Mouse (Mus musculus): Measurements from ENCODE around the gene Zfp292. TPM values are rescaled to one million over a fixed set of nuclear protein-coding genes. Genes with fewer than 3 reads are reported as not detected.

The Zfp292 gene
- total RNA-seq, 1 experiment: 25.3 TPM

- DNase-seq (ENCODE audit: low read depth, low spot score): no peak
- H3K9me3 ChIP-seq (ENCODE audit: control insufficient read depth, insufficient read depth, low read depth, low read length): no peaks in the 10 kb centered on the region
- peak overlapping the region; percentile 94 for H3K9ac ChIP-seq (ENCODE audit: insufficient read depth, low read depth, low read length, poor library complexity, severe bottlenecking)
- in situ Hi-C loops (cut with MboI; ENCODE audit: low sequenced_read_pairs in 2 of 2, unreplicated experiment in 2 of 2): no loop called here
- H3K4me3 ChIP-seq (ENCODE audit: insufficient read depth in 1 of 2, low read depth in 1 of 2, low read length in 2 of 2, poor library complexity in 1 of 2, severe bottlenecking in 1 of 2): peak overlapping the region; percentile 72 to 83
- H3K36me3 ChIP-seq (ENCODE audit: control insufficient read depth, insufficient read depth, low read length, poor library complexity, severe bottlenecking): peaks cover 2% of the 10 kb centered on the region; the same call in 1 of the 2 replicates
- H3K27ac ChIP-seq (ENCODE audit: insufficient read depth, low read depth, low read length, poor library complexity, severe bottlenecking): peak overlapping the region; percentile 97
- no peak for TF ChIP-seq ZNF384 (IDR thresholded peaks at IDR 0.05; ENCODE audit: low read depth, low read length)
- no peak for TF ChIP-seq HCFC1 (IDR thresholded peaks at IDR 0.05; ENCODE audit: borderline replicate concordance, insufficient read depth, low read length)
- TF ChIP-seq MAFK (IDR thresholded peaks at IDR 0.05; ENCODE audit: insufficient read depth, low read depth, low read length): no peak
- TF ChIP-seq ZC3H11A (IDR thresholded peaks at IDR 0.05; ENCODE audit: borderline replicate concordance, low read depth, low read length): no peak
- no peak for TF ChIP-seq CHD2 (IDR thresholded peaks at IDR 0.05; ENCODE audit: low read depth, low read length)
- H3K4me1 ChIP-seq (ENCODE audit: control insufficient read depth in 2 of 2, insufficient read depth in 2 of 2, low read length in 2 of 2, poor library complexity in 1 of 2): peaks cover 3 to 8% of the 10 kb centered on the region in 2 experiments
Observed at GRCm38 (mm10) chr4:34882291-34882769, 430 bp downstream of the Zfp292 start.

GRCm38 (mm10) chr4:34881851-34882250 is 909 bp downstream of the Zfp292 start:
- H3K4me1 ChIP-seq (ENCODE audit: control insufficient read depth in 2 of 2, insufficient read depth in 2 of 2, low read length in 2 of 2, poor library complexity in 1 of 2): peaks cover 3 to 8% of the 10 kb centered on the region in 2 experiments
- peak overlapping the region; percentile 97; the same call in 1 of the 2 replicates for H3K27ac ChIP-seq (ENCODE audit: insufficient read depth, low read depth, low read length, poor library complexity, severe bottlenecking)
- DNase-seq (ENCODE audit: low read depth, low spot score): no peak
- H3K9ac ChIP-seq (ENCODE audit: insufficient read depth, low read depth, low read length, poor library complexity, severe bottlenecking): no peak overlapping the region; the same call in 1 of the 2 replicates
- in situ Hi-C loops (cut with MboI; ENCODE audit: low sequenced_read_pairs in 2 of 2, unreplicated experiment in 2 of 2): no loop called here
- H3K9me3 ChIP-seq (ENCODE audit: control insufficient read depth, insufficient read depth, low read depth, low read length): no peaks in the 10 kb centered on the region
- H3K4me3 ChIP-seq (ENCODE audit: insufficient read depth in 1 of 2, low read depth in 1 of 2, low read length in 2 of 2, poor library complexity in 1 of 2, severe bottlenecking in 1 of 2): peak overlapping the region; percentile 72 to 83
- TF ChIP-seq HCFC1 (IDR thresholded peaks at IDR 0.05; ENCODE audit: borderline replicate concordance, insufficient read depth, low read length) (no peak), ZNF384 (IDR thresholded peaks at IDR 0.05; ENCODE audit: low read depth, low read length) (no peak), ZC3H11A (IDR thresholded peaks at IDR 0.05; ENCODE audit: borderline replicate concordance, low read depth, low read length) (no peak), CHD2 (IDR thresholded peaks at IDR 0.05; ENCODE audit: low read depth, low read length) (no peak), MAFK (IDR thresholded peaks at IDR 0.05; ENCODE audit: insufficient read depth, low read depth, low read length) (no peak)
- H3K36me3 ChIP-seq (ENCODE audit: control insufficient read depth, insufficient read depth, low read length, poor library complexity, severe bottlenecking): peaks cover 2% of the 10 kb centered on the region; the same call in 1 of the 2 replicates

GRCm38 (mm10) chr4:34880921-34881650 is 1.7 kb downstream of the Zfp292 start:
- Histone ChIP-seq H3K4me3 (ENCODE audit: insufficient read depth in 1 of 2, low read depth in 1 of 2, low read length in 2 of 2, poor library complexity in 1 of 2, severe bottlenecking in 1 of 2) (peak overlapping the region; percentile 72 to 83), H3K27ac (ENCODE audit: insufficient read depth, low read depth, low read length, poor library complexity, severe bottlenecking) (peak overlapping the region; percentile 67; the same call in 1 of the 2 replicates), H3K36me3 (ENCODE audit: control insufficient read depth, insufficient read depth, low read length, poor library complexity, severe bottlenecking) (peaks cover 2% of the 10 kb centered on the region; the same call in 1 of the 2 replicates), H3K4me1 (ENCODE audit: control insufficient read depth in 2 of 2, insufficient read depth in 2 of 2, low read length in 2 of 2, poor library complexity in 1 of 2) (peaks cover 3 to 8% of the 10 kb centered on the region in 2 experiments), H3K9me3 (ENCODE audit: control insufficient read depth, insufficient read depth, low read depth, low read length) (no peaks in the 10 kb centered on the region), H3K9ac (ENCODE audit: insufficient read depth, low read depth, low read length, poor library complexity, severe bottlenecking) (no peak overlapping the region; the same call in 1 of the 2 replicates)
- in situ Hi-C loops (cut with MboI; ENCODE audit: low sequenced_read_pairs in 2 of 2, unreplicated experiment in 2 of 2): no loop called here
- no peak for TF ChIP-seq MAFK (IDR thresholded peaks at IDR 0.05; ENCODE audit: insufficient read depth, low read depth, low read length)
- TF ChIP-seq ZNF384 (IDR thresholded peaks at IDR 0.05; ENCODE audit: low read depth, low read length): no peak
- no peak for TF ChIP-seq CHD2 (IDR thresholded peaks at IDR 0.05; ENCODE audit: low read depth, low read length)
- TF ChIP-seq HCFC1 (IDR thresholded peaks at IDR 0.05; ENCODE audit: borderline replicate concordance, insufficient read depth, low read length): no peak
- TF ChIP-seq ZC3H11A (IDR thresholded peaks at IDR 0.05; ENCODE audit: borderline replicate concordance, low read depth, low read length): no peak
- no peak for DNase-seq (ENCODE audit: low read depth, low spot score)

- Histone ChIP-seq H3K9ac (ENCODE audit: insufficient read depth, low read depth, low read length, poor library complexity, severe bottlenecking) (no peak overlapping the region), H3K4me3 (ENCODE audit: insufficient read depth in 1 of 2, low read depth in 1 of 2, low read length in 2 of 2, poor library complexity in 1 of 2, severe bottlenecking in 1 of 2) (no peak overlapping the region), H3K36me3 (ENCODE audit: control insufficient read depth, insufficient read depth, low read length, poor library complexity, severe bottlenecking) (no peaks in the 10 kb centered on the region; the same call in 1 of the 2 replicates), H3K4me1 (ENCODE audit: control insufficient read depth in 2 of 2, insufficient read depth in 2 of 2, low read length in 2 of 2, poor library complexity in 1 of 2) (peaks cover 15 to 21% of the 10 kb centered on the region in 2 experiments), H3K9me3 (ENCODE audit: control insufficient read depth, insufficient read depth, low read depth, low read length) (no peaks in the 10 kb centered on the region), H3K27ac (ENCODE audit: insufficient read depth, low read depth, low read length, poor library complexity, severe bottlenecking) (no peak overlapping the region)
- DNase-seq (ENCODE audit: low read depth, low spot score): no peak
- TF ChIP-seq MAFK (IDR thresholded peaks at IDR 0.05; ENCODE audit: insufficient read depth, low read depth, low read length): no peak
- TF ChIP-seq HCFC1 (IDR thresholded peaks at IDR 0.05; ENCODE audit: borderline replicate concordance, insufficient read depth, low read length): no peak
- in situ Hi-C loops (cut with MboI; ENCODE audit: low sequenced_read_pairs in 2 of 2, unreplicated experiment in 2 of 2): no loop called here
Observed at GRCm38 (mm10) chr4:34874234-34874633, 8.5 kb downstream of the Zfp292 start.
